Mouse (Mus musculus) embryo, embryonic 11.5 days (tissue): Measurements from ENCODE around the gene Il10.

Source experiments
- DNase-seq: peaks from one replicate; pipeline ENCODE4 v3.0.0-alpha.2; 2012; ENCODE audit warnings: low read depth, low spot score

Gene Il10

GRCm38 (mm10) chr1:131049361-131049806 lies 29.7 kb downstream of the Il10 start:
- DNase-seq = no peak

DNA sequence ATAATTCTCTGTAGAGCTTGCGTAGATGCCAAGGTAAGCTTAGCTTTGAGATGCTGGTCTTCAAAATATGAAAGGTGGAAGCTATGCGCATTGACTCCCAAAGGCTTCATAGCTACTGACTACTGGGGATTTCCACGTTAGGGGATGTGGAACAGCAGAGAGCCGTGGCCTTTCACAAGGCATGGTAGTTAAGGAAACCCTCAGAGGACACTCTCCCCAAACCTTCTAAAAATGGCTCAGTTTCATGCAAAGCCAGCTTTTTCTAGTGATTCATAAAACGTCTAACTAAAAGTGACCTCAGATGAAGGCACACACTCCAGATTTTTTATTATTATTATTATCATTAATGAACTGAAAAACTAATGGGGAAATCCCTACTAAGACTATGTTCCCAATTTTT lies 30.4 kb downstream of the Il10 start:
- no peak for DNase-seq

DNA sequence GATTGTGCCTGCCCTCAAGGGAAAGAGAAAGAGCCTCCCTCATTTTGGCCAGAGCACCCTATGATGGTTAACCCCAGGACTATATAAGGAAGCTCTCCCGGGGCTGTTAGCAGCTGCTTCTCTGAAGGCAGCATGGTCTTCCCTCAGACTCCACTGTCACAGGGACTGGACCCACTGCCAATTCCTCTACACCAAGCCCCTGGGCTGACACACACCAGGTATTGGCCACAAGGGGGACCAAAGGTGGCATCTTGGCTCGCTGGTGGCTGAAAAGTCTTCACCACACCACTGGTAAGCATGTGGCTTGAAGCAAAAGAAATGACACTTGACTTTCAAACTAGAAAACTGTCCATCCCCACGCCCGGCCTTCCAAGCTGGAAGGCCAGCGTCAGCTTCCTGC lies 31.0 kb downstream of the Il10 start:
- no peak for DNase-seq

DNA sequence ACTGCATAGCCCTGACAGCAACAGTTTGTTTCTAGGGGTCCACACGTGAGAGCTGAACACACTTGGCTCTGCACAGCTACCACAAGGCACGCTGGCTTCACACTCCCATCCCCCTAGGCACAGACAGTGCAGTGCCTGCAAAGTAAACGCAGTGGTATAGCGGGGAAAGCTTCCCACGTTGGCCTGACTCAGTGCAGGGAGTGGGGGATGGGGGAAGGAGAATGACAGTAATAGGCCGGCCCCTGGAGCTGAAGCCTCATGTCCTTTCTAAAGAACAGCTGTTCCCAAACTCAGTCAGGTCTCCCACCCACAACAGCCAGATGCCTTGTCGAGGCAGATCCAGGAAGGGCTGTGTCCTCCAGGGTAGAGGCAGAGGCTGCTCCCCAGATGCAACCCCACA lies 31.4 kb downstream of the Il10 start:
- no peak for DNase-seq

DNA sequence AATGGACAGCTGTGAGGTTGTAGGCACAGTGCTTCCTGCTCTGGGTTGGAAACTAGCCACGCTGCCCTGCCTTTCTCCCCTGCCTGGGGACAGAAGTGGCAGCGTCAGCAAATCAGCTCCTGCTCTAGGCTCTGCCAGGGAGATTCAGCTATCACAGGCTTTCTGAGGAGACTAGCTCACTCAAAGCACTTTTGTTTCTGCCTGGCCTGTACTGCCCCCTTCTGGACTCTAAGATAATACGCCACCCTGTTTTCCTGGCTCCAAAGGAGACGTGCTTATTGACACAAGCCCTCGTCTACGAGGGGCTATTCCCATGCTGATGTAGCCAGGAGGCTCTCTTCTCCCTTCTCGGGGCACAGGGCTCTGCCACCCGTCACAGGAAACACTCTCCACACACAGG lies 33.6 kb downstream of the Il10 start:
- peak; percentile 69 for DNase-seq

DNA sequence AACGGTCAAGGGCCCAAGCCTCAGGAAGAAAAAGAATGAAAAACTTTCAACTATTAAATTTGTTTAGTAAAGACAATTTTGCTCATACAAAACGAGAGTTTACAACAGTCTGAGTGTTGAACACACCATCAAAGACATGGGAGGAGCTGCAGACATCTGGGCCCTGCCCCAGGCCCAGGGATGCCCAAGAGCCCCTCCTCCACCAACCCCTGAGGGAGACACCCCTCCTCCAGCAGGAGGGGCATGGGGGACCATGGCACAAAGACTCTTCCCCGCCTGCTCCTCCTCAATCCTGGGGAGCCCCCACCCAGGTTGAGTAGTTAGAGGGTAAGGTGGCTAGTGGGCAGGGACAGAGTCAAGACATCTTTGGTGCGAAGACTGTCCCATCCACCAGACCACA lies 34.0 kb downstream of the Il10 start:
- DNase-seq = no peak

- DNase-seq = no peak
These were observed 34.6 kb downstream of the Il10 start for GRCm38 (mm10) chr1:131054251-131054650.

GRCm38 (mm10) chr1:131058431-131058830 lies 38.8 kb downstream of the Il10 start:
- no peak for DNase-seq

GRCm38 (mm10) chr1:131059411-131059810 lies 39.8 kb downstream of the Il10 start:
- DNase-seq = no peak

GRCm38 (mm10) chr1:131059841-131060240 lies 40.2 kb downstream of the Il10 start:
- DNase-seq = no peak

DNA sequence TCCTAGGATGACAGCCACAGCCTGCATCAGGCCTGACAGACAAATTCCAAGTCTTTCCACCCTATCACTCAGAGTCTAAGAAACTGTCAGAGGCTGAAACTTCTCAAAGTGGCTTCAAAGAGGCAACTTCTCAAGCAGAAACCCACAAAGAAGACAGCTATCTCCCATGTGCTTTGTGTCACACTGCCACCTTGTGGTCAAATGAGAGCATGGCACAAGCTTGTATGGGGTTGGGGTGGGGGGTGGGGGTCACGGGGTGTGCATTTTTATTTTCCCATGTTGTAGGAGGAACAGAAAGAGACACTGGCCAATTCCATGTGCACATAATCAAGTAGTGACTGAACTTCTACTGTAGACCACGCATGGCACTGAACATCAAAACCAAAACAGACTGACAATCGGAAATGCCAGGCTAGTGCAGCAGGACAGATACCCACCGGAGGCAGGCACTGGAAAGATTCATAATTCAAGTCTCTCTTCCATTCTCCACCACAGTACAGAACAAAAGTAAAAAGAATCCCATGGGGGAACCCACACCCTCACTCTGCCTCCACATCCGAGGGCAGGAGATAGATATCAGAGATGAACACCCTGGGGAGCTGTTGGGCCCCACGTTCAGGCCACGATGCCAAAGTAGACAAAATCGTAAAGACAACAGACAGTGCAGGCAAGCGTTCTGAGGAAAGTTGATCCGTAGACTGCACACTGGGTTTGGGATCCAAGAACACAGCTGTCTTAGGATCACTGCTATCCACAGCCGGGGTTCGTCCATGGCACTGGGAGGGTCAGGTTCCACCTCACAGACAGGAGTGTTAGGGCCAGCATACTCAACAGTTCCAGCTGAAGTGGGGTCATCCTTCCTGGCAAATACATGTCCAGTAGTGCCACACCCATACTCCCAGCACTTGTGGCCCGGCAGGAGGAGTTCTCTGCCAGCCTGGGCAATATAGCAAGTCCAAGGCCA lies 40.9 kb downstream of the Il10 start:
- no peak for DNase-seq

GRCm38 (mm10) chr1:131061740-131062254 lies 42.2 kb downstream of the Il10 start:
- no peak for DNase-seq

DNA sequence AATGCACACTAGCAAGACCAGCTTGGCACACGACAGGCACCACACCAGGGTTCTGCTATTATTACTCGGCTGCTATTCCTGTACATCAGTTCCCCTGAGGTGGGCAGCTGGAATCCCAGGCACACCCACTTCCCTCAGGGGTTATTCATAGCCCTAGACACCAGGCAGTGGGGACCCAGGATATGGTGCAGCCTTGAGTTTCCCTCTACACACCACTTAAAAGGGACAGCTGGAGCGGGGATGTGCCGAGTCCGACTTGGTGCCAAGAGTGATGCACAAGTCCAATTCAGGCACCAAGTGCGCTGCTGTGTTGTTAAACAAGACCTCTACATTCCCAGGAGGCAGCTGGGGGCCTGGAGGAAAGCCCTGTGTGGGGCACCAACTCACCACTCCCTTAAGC lies 43.2 kb downstream of the Il10 start:
- no peak for DNase-seq

DNA sequence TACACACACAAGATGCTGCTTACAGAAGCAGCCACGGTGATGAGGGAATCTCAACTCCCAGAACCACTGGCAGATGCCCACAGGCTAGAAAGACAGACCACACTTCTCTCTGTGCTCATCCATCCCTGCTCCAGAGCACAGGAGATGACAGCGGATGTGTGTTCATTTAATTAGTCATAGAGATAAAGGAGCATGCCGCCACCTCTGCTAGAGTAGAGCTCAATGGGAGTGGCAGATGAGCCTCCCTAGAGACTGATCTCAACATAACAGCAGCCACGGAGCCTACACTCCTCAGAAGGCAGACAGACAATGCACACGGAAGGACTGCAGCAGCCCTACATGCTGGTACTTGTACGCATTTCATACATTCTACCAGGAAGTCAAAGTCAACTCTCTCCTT lies 44.6 kb downstream of the Il10 start:
- DNase-seq = no peak

GRCm38 (mm10) chr1:131068011-131068727 lies 48.5 kb downstream of the Il10 start:
- no peak for DNase-seq

GRCm38 (mm10) chr1:131069010-131069409 lies 49.4 kb downstream of the Il10 start:
- no peak for DNase-seq

DNA sequence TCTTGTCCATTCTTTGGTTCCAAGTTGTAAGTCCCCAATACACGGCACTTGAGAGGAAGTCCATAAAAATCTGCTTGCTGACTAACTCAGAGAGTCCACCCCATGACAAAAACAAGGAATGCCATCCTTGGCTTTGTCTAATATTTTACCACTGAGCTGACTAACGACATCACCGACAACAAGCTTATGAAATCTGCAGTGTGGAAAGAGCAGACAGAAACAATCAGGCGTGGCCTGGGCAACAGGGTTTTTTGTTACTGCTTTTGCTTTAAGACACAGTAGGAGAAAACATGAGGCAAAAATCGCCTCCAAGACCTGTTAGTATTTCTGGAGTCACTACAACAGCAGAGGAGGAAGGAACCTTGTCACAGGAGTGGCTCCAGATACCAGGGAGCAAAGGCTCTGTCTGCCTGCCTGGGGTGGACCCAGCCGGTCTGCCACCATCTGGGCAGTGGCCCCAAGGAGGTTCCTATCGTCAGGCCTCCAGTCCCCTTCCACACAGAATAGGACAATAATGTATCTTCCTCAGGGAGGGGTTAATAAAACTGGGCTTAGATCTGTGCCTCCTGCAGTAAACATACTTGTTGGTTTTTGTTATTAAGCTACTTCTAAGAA lies 52.8 kb downstream of the Il10 start:
- no peak for DNase-seq

DNA sequence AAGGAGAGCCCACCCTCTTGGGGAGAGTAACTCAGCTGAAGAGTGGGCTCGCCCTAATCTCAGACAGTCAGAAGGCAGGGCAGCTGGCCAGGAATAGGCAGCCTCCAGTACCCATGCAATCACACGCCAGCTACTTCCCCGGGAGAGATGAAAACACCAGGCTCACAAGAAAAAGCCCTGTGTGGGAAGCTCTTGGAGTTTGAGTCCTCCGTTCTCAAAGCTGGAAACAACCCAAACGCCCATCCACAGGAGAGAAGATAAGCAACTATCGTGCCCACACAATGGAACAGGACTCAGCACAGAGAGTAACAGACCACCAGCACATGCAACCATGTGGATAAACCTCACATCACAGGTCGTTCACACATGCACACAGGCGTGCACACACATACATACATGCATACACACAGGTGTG lies 54.9 kb downstream of the Il10 start:
- DNase-seq = no peak
